Mouse (Mus musculus): ENCODE measurements around the gene Haao.

- TF ChIP-seq ZC3H11A (IDR thresholded peaks at IDR 0.05; ENCODE audit: borderline replicate concordance, low read depth, low read length) (no peak), ZNF384 (IDR thresholded peaks at IDR 0.05; ENCODE audit: low read depth, low read length) (no peak), MAFK (IDR thresholded peaks at IDR 0.05; ENCODE audit: insufficient read depth, low read depth, low read length) (no peak), CHD2 (IDR thresholded peaks at IDR 0.05; ENCODE audit: low read depth, low read length) (no peak)
Measured at GRCm38 (mm10) chr17:83846301-83847021, 1.3 kb downstream of the Haao start.
